Mouse (Mus musculus): ENCODE results near the gene Naa35.
"Not testable (repeated sequence)": the region's sequence is repeated elsewhere in the genome, so short reads cannot be mapped to it uniquely, and the experiment has no call there.

Naa35 gene

GRCm38 (mm10) chr13:59584481-59584880, 578 bp upstream of the Naa35 start:
- peak; percentile 43 to 53 for DNase-seq

- DNase-seq: no peak
Observed at GRCm38 (mm10) chr13:59585648-59586005, 568 bp downstream of the Naa35 start.

DNA sequence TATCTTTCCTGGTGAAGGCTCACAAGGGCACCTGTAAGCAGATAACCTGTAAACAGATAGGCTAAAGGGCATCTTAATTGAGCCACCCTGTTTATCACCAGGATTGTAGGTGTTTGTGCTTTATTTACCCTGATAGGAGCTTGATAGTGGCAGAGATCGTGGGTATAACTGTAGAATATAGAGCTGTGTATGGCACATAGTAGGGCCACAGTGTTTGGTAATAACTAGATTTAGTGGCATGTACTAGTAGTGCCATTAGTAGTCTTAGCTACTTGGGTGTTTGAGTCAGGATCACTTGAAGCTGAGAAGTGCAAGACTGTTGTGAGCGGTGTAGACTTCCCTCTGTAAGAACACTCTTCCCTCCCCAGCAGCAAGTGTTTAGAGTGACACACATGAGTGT, 2.1 kb downstream of the Naa35 start:
- no peak for DNase-seq

DNA sequence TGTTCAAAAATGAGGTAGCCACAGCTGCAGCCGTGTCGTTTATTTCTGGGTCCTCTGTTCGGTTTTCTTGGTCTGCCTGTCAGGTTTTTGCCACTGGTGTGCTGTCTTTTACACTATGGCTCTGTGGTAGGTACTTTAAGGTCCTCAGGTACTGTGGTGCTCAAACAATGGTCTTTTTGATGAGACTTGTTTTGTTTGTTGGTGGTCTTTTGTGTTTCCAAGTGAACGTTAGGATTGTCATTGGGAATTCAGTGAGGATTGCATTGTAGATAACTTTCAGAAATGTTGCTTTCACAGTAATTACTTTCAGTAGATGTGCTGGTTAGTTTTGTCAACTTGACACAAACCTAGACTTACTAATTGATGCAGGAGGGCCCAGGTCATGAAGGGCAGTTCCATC, 4.6 kb downstream of the Naa35 start:
- no peak for DNase-seq

GRCm38 (mm10) chr13:59590691-59591090, 5.6 kb downstream of the Naa35 start:
- DNase-seq: no peak

DNA sequence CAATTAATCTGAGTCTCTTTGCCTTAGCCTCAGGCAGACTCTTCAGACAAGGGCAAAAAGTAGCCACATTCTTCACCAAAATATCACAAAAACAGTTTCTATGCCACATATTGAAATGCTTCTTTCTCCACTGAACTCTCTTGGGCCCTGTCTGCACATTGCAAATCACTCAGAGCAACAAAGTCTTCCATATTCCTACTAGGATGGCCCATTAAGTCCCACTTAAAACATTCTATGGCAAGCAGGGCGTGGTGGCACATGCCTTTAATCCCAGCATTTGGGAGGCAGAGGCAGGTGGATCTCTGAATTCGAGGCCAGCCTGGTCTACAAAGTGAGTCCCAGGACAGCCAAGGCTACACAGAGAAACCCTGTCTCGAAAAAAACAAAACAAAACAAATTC, 7.0 kb downstream of the Naa35 start:
- DNase-seq: not testable (repeated sequence)

DNA sequence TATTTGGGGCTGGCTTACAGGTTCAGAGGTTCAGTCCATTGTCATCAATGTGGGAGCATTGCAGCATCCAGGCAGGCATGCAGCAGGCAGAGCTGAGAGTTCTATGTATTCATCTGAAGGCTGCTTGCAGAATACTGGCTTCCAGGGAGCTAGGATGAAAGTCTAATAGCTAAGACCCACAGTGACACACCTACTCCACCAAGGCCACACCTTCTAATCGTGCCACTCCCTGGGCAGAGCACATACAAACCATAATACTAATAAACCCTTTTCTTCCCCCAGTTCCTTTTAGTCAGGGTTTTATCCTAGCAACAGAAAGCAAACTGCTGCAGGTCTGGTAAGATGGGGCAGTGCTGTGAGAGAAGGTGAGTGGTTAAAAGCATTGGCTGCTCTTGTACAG, 7.6 kb downstream of the Naa35 start:
- DNase-seq: no peak

- no peak for DNase-seq
Observed at GRCm38 (mm10) chr13:59603096-59603495, 18.0 kb downstream of the Naa35 start.

DNA sequence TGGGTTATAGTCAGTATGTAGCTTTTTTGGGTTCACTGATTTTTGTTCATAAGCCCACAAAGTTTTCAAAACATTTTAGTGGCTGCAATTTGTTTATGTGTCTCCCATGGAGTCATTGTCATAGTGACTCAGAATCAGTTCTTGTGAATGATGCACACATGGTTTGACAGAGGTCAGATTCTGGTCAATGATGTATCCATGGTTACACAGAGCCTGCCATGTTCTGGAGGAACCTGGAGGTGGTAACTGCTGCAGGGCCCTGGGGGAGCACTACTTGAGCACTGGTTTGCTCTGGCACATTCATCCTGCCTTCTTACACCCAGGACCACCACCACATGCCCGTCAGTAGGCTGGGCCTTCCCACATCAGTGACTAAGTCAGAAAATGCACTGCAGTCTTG, 19.5 kb downstream of the Naa35 start:
- no peak for DNase-seq

GRCm38 (mm10) chr13:59605221-59605922, 20.3 kb downstream of the Naa35 start:
- DNase-seq: no peak

DNA sequence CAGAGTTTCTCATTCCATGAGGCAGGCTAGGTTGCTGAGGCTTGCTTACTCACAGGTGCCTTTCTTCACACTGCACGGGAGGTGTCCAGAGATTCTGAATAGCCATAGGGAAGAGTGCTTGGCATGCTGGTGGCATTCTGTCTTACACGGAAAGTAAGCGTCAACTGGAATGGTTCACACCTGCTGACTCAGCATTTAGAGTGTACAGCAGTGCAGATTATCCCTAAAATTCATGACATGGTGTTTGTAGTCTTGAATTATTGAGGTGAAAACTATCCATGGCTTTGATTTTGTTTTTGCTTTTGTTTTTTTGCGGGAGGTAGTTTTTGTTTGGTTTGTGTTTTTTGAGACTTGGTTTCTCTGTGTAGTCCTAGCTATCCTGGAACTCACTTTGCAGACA, 24.8 kb downstream of the Naa35 start:
- DNase-seq: no peak

DNA sequence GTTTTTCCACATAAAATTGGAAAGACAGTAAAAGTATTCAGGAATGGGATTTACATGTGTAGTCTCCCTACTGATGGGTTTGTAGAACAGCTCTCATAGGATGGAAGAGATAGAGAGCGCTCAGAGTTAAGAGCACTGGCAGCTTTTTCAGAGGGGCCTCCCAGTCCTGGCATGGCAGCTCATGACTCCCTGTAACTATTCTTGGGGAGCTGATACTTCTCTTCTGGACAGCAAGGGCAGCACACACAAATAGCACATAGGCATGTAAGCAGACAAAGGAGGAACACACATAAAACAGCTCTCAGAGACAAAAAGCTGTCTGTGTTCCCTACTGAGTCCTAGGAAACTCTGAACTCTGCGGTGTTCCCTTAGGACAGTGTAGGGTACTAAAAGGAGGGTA, 25.4 kb downstream of the Naa35 start:
- no peak for DNase-seq

DNA sequence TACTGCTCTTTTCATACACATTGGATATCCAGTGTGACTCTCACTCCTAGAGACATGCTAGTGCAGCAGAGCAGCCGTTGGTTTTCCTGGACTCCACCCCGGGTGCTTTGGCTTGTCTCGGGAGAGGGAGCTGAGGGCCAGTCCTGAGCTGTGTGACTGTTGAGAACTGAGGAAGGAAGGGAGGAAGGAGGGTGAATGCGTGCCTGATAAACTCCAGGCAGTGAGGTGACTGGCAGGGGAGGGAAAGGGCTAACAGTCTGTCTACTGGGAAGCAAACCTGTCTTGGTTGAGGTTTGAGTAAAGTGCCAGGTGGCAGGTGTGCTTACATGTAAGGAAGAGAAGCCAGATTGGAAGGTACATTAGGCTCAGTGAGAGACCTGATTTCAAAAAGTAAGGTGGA, 28.8 kb downstream of the Naa35 start:
- DNase-seq: no peak

DNA sequence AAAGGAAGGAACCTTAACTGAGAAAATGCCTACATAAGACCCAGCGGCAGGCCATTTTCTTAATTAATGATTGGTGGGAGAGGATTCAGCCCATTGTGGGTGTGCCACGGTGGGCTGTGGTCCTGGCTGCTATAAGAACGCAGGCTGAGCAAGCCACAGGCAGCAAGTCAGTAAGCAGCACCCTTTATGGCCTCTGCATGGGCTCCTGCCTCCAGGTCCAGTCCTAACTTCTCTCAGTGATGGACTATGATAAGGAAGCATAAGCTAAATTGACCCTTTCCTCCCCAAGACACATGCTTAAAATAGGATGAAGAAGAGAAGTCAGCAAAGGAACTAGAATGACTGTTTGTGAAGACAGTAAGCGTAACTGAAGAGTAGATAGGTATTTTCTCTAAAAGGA, 30.1 kb downstream of the Naa35 start:
- DNase-seq: no peak

GRCm38 (mm10) chr13:59615554-59615953, 30.5 kb downstream of the Naa35 start:
- DNase-seq: no peak

- DNase-seq: no peak
Observed at GRCm38 (mm10) chr13:59618463-59618862, 33.4 kb downstream of the Naa35 start.

GRCm38 (mm10) chr13:59621643-59622489, 36.8 kb downstream of the Naa35 start:
- no peak for DNase-seq

- no peak for DNase-seq
Observed at GRCm38 (mm10) chr13:59624389-59624788, 39.3 kb downstream of the Naa35 start.

- no peak for DNase-seq
Observed at GRCm38 (mm10) chr13:59624903-59625302, 39.8 kb downstream of the Naa35 start.

GRCm38 (mm10) chr13:59626739-59627138, 41.7 kb downstream of the Naa35 start:
- peak; percentile 60 to 61 for DNase-seq

GRCm38 (mm10) chr13:59634637-59635036, 49.6 kb downstream of the Naa35 start:
- DNase-seq: no peak

GRCm38 (mm10) chr13:59637800-59638199, 52.7 kb downstream of the Naa35 start:
- DNase-seq: no peak

- peak; percentile 76 to 86 for DNase-seq
Observed at GRCm38 (mm10) chr13:59639368-59640177, 54.5 kb downstream of the Naa35 start.

GRCm38 (mm10) chr13:59640178-59640440, 55.0 kb downstream of the Naa35 start:
- DNase-seq: peak in 1 of 2 experiments; percentile 90

Measured in cerebellum, postnatal 36 days (tissue).